Mouse (Mus musculus): ENCODE data around the gene Rab3il1. TPM values are rescaled to one million over a fixed set of nuclear protein-coding genes. Genes with fewer than 3 reads are reported as not detected.

The Rab3il1 gene
- polyA plus RNA-seq, 1 experiment from 2014 or later, result 38.1 TPM

DNA sequence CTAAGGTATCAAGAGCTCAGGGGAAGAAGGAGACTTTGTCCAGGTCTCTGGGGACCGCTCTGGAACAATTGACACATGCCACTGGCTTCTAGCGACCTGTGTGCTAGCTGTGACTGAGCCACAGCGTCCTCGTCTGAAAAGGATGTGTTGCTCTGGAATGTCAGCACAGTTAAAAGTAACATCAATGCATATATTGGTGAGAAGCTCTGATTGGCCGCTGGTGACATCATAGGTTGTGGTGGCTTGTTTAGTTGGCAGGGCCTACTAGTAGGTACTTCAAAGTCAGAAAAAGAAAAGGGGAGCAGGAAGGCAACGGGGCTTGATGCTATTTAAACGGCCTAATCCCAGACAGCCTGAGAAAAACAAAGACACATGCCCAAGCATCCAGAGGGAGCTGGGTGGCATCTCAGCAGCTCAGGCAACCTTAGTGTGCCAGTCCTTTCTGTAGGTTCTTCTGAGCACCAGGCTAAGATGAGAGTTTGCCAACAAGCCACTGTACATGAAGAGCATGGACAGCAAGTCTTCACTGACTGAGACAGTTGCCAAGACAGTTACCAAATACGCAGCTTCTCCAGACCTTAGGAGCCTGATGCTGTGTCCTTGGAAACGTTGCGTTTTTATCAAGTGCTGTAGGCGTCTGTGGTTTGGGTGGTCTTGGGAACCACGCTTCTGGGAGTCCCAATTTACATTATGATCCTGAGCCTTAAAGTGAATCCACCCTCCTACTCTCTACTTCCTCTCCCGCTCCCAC is 2.6 kb upstream of the Rab3il1 start:
- no peak for ATAC-seq (ENCODE audit: insufficient read depth, low FRiP score)
- WGBS, result 65% methylated on average over 13 of the region's 13 CpGs
- no peak overlapping the region for H3K4me2 ChIP-seq (ENCODE audit: low read depth, low read length)

GRCm38 (mm10) chr19:10000330-10000729 is 1.1 kb upstream of the Rab3il1 start:
- Histone ChIP-seq H3K4me2 (ENCODE audit: low read depth, low read length) (no peak overlapping the region), H3K9ac (ENCODE audit: low read length) (no peak overlapping the region), H3K27ac (ENCODE audit: low read length) (no peak overlapping the region), H3K4me3 (replicated peaks; ENCODE audit: low read length) (no peak overlapping the region), H3K9me3 (replicated peaks; ENCODE audit: control insufficient read depth, low read length) (no peaks in the 10 kb centered on the region; the same call in 1 of the 2 replicates), H3K27me3 (ENCODE audit: control insufficient read depth, insufficient read depth, low read length) (no peaks in the 10 kb centered on the region), H3K36me3 (ENCODE audit: control insufficient read depth, insufficient read depth, low read length) (no peaks in the 10 kb centered on the region), H3K4me1 (ENCODE audit: control insufficient read depth, insufficient read depth, low read length) (no peaks in the 10 kb centered on the region)
- 15% methylated on average over 3 of the region's 3 CpGs for WGBS
- ATAC-seq (ENCODE audit: insufficient read depth, low FRiP score), result no peak

More for the DNA sequence above, 2.6 kb upstream of the Rab3il1 start:
- no peaks in the 10 kb centered on the region for H3K4me1 ChIP-seq (ENCODE audit: control insufficient read depth, insufficient read depth, low read length)
- H3K36me3 ChIP-seq (ENCODE audit: control insufficient read depth, insufficient read depth, low read length), result no peaks in the 10 kb centered on the region
- no peaks in the 10 kb centered on the region for H3K27me3 ChIP-seq (ENCODE audit: control insufficient read depth, insufficient read depth, low read length)
- no peak overlapping the region for H3K9ac ChIP-seq (ENCODE audit: low read length)
- no peak overlapping the region for H3K4me3 ChIP-seq (replicated peaks; ENCODE audit: low read length)
- no peaks in the 10 kb centered on the region; the same call in 1 of the 2 replicates for H3K9me3 ChIP-seq (replicated peaks; ENCODE audit: control insufficient read depth, low read length)
- no peak overlapping the region for H3K27ac ChIP-seq (ENCODE audit: low read length)

DNA sequence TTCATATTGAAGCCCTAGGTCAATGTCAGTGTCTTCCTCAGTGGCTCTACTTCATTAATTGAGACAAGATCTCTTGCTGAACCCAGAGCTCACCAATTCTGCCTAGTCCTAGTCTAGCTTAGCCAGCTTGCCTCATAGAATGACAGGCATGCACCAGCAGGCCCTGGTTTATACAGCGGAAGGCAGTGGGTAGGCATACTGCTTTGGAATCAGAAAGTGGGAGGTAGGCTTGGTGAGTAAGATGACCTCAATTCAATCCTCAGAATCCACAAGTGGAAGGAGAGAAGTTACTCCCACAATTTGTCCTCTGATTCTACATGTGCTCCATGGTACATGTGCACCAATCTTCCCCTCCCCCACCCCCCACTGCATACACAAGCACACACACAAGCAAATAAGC is 2.2 kb downstream of the Rab3il1 start:
- 88% methylated on average over 1 of the region's 1 CpGs for WGBS
- H3K36me3 ChIP-seq (ENCODE audit: control insufficient read depth, insufficient read depth, low read length), result no peaks in the 10 kb centered on the region
- no peak overlapping the region for H3K9ac ChIP-seq (ENCODE audit: low read length)
- no peaks in the 10 kb centered on the region; the same call in 1 of the 2 replicates for H3K9me3 ChIP-seq (replicated peaks; ENCODE audit: control insufficient read depth, low read length)
- no peak overlapping the region for H3K27ac ChIP-seq (ENCODE audit: low read length)
- no peaks in the 10 kb centered on the region for H3K27me3 ChIP-seq (ENCODE audit: control insufficient read depth, insufficient read depth, low read length)
- ATAC-seq (ENCODE audit: insufficient read depth, low FRiP score), result no peak
- no peak overlapping the region for H3K4me2 ChIP-seq (ENCODE audit: low read depth, low read length)
- no peaks in the 10 kb centered on the region for H3K4me1 ChIP-seq (ENCODE audit: control insufficient read depth, insufficient read depth, low read length)
- H3K4me3 ChIP-seq (replicated peaks; ENCODE audit: low read length), result no peak overlapping the region

- Histone ChIP-seq H3K36me3 (ENCODE audit: control insufficient read depth, insufficient read depth, low read length) (no peaks in the 10 kb centered on the region), H3K27ac (ENCODE audit: low read length) (no peak overlapping the region), H3K4me1 (ENCODE audit: control insufficient read depth, insufficient read depth, low read length) (peaks cover 29% of the 10 kb centered on the region), H3K27me3 (ENCODE audit: control insufficient read depth, insufficient read depth, low read length) (no peaks in the 10 kb centered on the region), H3K4me3 (replicated peaks; ENCODE audit: low read length) (no peak overlapping the region), H3K9me3 (replicated peaks; ENCODE audit: control insufficient read depth, low read length) (no peaks in the 10 kb centered on the region), H3K4me2 (ENCODE audit: low read depth, low read length) (no peak overlapping the region), H3K9ac (ENCODE audit: low read length) (no peak overlapping the region)
- ATAC-seq (ENCODE audit: insufficient read depth, low FRiP score), result no peak
- WGBS, result 71% methylated on average over 1 of the region's 1 CpGs
Observed at GRCm38 (mm10) chr19:10011408-10011807, 9.9 kb downstream of the Rab3il1 start.

DNA sequence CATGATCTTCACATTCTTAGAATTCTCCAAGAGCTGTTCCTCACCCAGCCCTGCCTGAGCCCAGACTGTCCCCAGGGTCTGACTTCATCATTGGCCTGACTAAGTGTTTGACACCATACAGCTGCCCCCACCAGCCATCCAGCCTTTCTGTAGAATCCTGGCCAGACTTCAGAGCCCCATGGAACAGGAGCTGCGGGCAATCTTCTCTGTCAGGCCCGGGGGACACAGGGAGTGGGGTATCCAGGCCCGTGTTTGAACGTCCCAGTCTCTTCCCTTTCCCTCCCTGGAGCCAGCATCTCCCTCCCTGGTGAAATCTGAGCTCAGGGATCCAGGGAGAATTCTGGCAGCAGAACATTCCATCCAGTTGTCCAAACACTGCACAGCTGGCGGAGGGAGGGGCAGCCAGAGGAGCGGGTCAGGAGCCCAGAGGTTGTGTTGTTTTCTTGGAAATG is 11.4 kb downstream of the Rab3il1 start:
- Histone ChIP-seq H3K4me3 (replicated peaks; ENCODE audit: low read length) (no peak overlapping the region), H3K4me2 (ENCODE audit: low read depth, low read length) (no peak overlapping the region), H3K27me3 (ENCODE audit: control insufficient read depth, insufficient read depth, low read length) (no peaks in the 10 kb centered on the region), H3K27ac (ENCODE audit: low read length) (peak overlapping the region; percentile 88), H3K36me3 (ENCODE audit: control insufficient read depth, insufficient read depth, low read length) (no peaks in the 10 kb centered on the region), H3K9me3 (replicated peaks; ENCODE audit: control insufficient read depth, low read length) (no peaks in the 10 kb centered on the region), H3K9ac (ENCODE audit: low read length) (peak overlapping the region; percentile 52; the same call in 1 of the 2 replicates), H3K4me1 (ENCODE audit: control insufficient read depth, insufficient read depth, low read length) (peaks cover 33% of the 10 kb centered on the region)
- peak; percentile 69 for ATAC-seq (ENCODE audit: insufficient read depth, low FRiP score)
- whole genome bisulfite sequencing, result 25% methylated on average over 6 of the region's 6 CpGs

DNA sequence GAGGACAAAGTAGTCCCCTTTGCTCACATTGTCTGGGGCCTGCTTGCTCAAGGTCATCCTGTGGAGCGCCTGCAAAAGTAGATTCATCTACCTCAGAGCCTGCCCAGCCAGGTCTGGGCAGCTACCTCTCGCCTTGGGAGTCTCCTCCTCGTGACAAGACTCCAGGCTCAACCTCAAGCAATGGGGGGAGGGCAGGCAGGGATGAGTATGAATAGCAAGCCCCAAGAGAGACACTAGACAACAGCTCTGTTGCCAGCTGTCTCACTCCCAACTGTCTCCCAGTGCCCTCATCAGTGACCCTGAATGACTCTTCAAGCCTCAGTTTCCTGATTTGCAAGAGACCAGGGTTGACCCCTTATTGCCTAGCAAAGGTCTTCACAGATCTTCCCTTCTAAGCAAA is 11.9 kb downstream of the Rab3il1 start:
- Histone ChIP-seq H3K9me3 (replicated peaks; ENCODE audit: control insufficient read depth, low read length) (no peaks in the 10 kb centered on the region), H3K4me1 (ENCODE audit: control insufficient read depth, insufficient read depth, low read length) (peaks cover 35% of the 10 kb centered on the region), H3K27ac (ENCODE audit: low read length) (peak overlapping the region; percentile 88), H3K9ac (ENCODE audit: low read length) (peak overlapping the region; percentile 52; the same call in 1 of the 2 replicates), H3K4me3 (replicated peaks; ENCODE audit: low read length) (no peak overlapping the region), H3K4me2 (ENCODE audit: low read depth, low read length) (no peak overlapping the region), H3K27me3 (ENCODE audit: control insufficient read depth, insufficient read depth, low read length) (no peaks in the 10 kb centered on the region), H3K36me3 (ENCODE audit: control insufficient read depth, insufficient read depth, low read length) (no peaks in the 10 kb centered on the region)
- ATAC-seq (ENCODE audit: insufficient read depth, low FRiP score), result no peak
- 21% methylated on average over 3 of the region's 3 CpGs for WGBS

- Histone ChIP-seq H3K4me3 (replicated peaks; ENCODE audit: low read length) (no peak overlapping the region), H3K4me1 (ENCODE audit: control insufficient read depth, insufficient read depth, low read length) (peaks cover 40% of the 10 kb centered on the region), H3K9ac (ENCODE audit: low read length) (no peak overlapping the region), H3K27me3 (ENCODE audit: control insufficient read depth, insufficient read depth, low read length) (no peaks in the 10 kb centered on the region), H3K9me3 (replicated peaks; ENCODE audit: control insufficient read depth, low read length) (no peaks in the 10 kb centered on the region), H3K36me3 (ENCODE audit: control insufficient read depth, insufficient read depth, low read length) (no peaks in the 10 kb centered on the region), H3K27ac (ENCODE audit: low read length) (peak overlapping the region; percentile 88), H3K4me2 (ENCODE audit: low read depth, low read length) (no peak overlapping the region)
- peak; percentile 34; the same call in 1 of the 2 replicates for ATAC-seq (ENCODE audit: insufficient read depth, low FRiP score)
- WGBS, result 39% methylated on average over 5 of the region's 5 CpGs
Observed at GRCm38 (mm10) chr19:10013913-10014312, 12.4 kb downstream of the Rab3il1 start.

DNA sequence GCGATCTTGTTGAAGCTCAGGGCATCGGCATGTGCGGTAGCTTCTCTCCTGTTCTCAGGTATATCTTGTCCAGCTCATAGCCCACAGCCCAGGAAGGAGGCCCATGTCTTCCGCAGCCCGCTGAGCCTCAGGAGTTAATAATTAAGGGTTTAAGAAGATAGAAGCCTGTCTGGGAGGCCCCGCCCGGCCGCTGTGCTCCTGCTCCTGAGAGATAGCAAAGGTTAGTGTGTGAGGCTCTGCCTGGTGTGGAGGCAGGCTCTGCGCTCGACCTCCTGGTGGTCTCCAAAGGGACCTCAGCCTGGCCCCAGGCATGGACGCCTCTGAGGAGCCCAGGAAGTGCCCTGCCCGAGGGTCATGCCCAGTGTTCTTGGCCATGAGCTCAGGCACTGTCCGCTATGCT is 13.4 kb downstream of the Rab3il1 start:
- Histone ChIP-seq H3K9me3 (replicated peaks; ENCODE audit: control insufficient read depth, low read length) (no peaks in the 10 kb centered on the region), H3K4me2 (ENCODE audit: low read depth, low read length) (no peak overlapping the region), H3K9ac (ENCODE audit: low read length) (peak overlapping the region; percentile 33), H3K27ac (ENCODE audit: low read length) (no peak overlapping the region), H3K36me3 (ENCODE audit: control insufficient read depth, insufficient read depth, low read length) (no peaks in the 10 kb centered on the region), H3K4me3 (replicated peaks; ENCODE audit: low read length) (peak overlapping the region; percentile 5; the same call in 1 of the 2 replicates), H3K4me1 (ENCODE audit: control insufficient read depth, insufficient read depth, low read length) (peaks cover 44% of the 10 kb centered on the region), H3K27me3 (ENCODE audit: control insufficient read depth, insufficient read depth, low read length) (no peaks in the 10 kb centered on the region)
- no peak for ATAC-seq (ENCODE audit: insufficient read depth, low FRiP score)
- 65% methylated on average over 13 of the region's 13 CpGs for WGBS

- no peak overlapping the region for H3K9ac ChIP-seq (ENCODE audit: low read length)
- H3K27ac ChIP-seq (ENCODE audit: low read length), result no peak overlapping the region
- H3K36me3 ChIP-seq (ENCODE audit: control insufficient read depth, insufficient read depth, low read length), result no peaks in the 10 kb centered on the region
- no peak for ATAC-seq (ENCODE audit: insufficient read depth, low FRiP score)
- 75% methylated on average over 4 of the region's 4 CpGs for WGBS
- H3K4me1 ChIP-seq (ENCODE audit: control insufficient read depth, insufficient read depth, low read length), result peaks cover 47% of the 10 kb centered on the region
- H3K9me3 ChIP-seq (replicated peaks; ENCODE audit: control insufficient read depth, low read length), result no peaks in the 10 kb centered on the region
- no peaks in the 10 kb centered on the region for H3K27me3 ChIP-seq (ENCODE audit: control insufficient read depth, insufficient read depth, low read length)
- no peak overlapping the region for H3K4me2 ChIP-seq (ENCODE audit: low read depth, low read length)
- H3K4me3 ChIP-seq (replicated peaks; ENCODE audit: low read length), result peak overlapping the region; percentile 5; the same call in 1 of the 2 replicates
Observed at GRCm38 (mm10) chr19:10015442-10015841, 14.0 kb downstream of the Rab3il1 start.

Measured in stomach, embryonic 16.5 days (tissue).